Mouse (Mus musculus) bone marrow, adult 2 months (tissue): ENCODE data around the gene Trpc3.

Source experiments
- CTCF ChIP-seq: fragments of 200-500 bp; IDR thresholded peaks from 2 replicates; pipeline ENCODE4 v1.5.1; 2011; ENCODE audit warnings: low read length, control low read depth; ENCODE audit not compliant: control insufficient read depth, insufficient read depth
- POLR2A ChIP-seq: fragments of 200-500 bp; IDR thresholded peaks from 2 replicates; pipeline ENCODE4 v1.6.1; 2011; ENCODE audit warnings: low read depth, mild to moderate bottlenecking, control low read depth, low read length, borderline replicate concordance; ENCODE audit not compliant: control insufficient read depth

GRCm38 (mm10) chr3:36689392-36690291 lies at the start of gene Trpc3:
- TF ChIP-seq POLR2A (no peak), CTCF (no peak)
